Mouse (Mus musculus) cerebellum, adult 2 months (tissue): ENCODE results near the gene Troap.

Experiments
- CTCF ChIP-seq: fragments of 200-500 bp; IDR thresholded peaks from 2 replicates; pipeline ENCODE4 v1.5.1; 2011; ENCODE audit warnings: low read depth, mild to moderate bottlenecking, control low read depth, low read length, moderate library complexity, borderline replicate concordance; ENCODE audit not compliant: insufficient read depth
- POLR2A ChIP-seq: fragments of 200-500 bp; IDR thresholded peaks from 2 replicates; pipeline ENCODE4 v1.6.1; 2011; ENCODE audit warnings: low read length, control low read depth, borderline replicate concordance; ENCODE audit not compliant: insufficient read depth

- TF ChIP-seq POLR2A (no peak), CTCF (peak; percentile 65; the same call in 1 of the 2 replicates)
These were observed 8.9 kb downstream of the Troap start for GRCm38 (mm10) chr15:99083258-99083657.
